Comparison of ENCODE assay signal across 22 mouse cellular contexts in the genomic region with DNA sequence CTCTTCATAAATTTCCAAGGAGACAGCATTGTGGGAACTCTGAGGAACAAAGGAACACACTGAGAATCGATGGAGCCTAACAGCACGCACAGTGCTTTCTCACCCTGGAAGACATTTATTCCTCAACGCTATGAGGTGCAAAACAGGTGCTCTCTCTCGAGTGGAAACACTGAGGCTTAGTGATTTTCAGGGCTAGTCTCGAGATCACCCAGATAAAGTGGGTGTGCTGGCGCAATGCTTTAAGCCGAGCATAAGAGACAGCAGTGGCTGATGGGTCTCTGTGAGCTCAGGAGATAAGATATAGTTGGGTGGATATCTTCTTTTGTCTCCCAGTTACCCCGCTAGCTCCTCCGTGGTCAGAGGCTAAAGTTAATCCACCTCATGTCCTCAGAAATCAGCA. TPM values are rescaled to one million over a fixed set of nuclear protein-coding genes. Genes with fewer than 3 reads are reported as not detected.
A peak's percentile ranks its signal among the peaks of the same experiment; 100 is the strongest.
DNase-seq lines count a peak whose midpoint lies in the region; ATAC-seq and TF ChIP-seq lines count a peak whose summit lies in the region.
"Had no signal": no experiment of that assay in that cellular context is flagged by ENCODE, and none has a peak within 500 bp of the region (broad histone marks: within the 10 kb centered on the region; RNA-seq: fewer than 3 reads in every experiment).

No protein-coding gene starts in this region.

- no peak overlapping the region for H3K4me3 ChIP-seq in gastrocnemius, adult 2 months
- no peak overlapping the region for H3K4me3 ChIP-seq in heart, embryonic 10.5 days
- H3K4me3 ChIP-seq in liver, embryonic 11.5 days (ENCODE audit: low read depth, low read length) = no peak overlapping the region
- H3K4me3 ChIP-seq: forebrain, embryonic 10.5 days; forebrain, embryonic 13.5 days; heart, embryonic 13.5 days; hindbrain, embryonic 10.5 days; hindbrain, embryonic 13.5 days; intestine, embryonic 15.5 days had no signal

- WGBS in heart, embryonic 10.5 days = 50% methylated on average over 9 of the region's 9 CpGs
- WGBS in liver, embryonic 11.5 days = 50% methylated on average over 9 of the region's 9 CpGs

- intact Hi-C loops in gastrocnemius, adult 2 months (cut with DNase I) = loop anchor here (10.0 kb wide), 1 partner anchor 761 kb away; no protein-coding TSS in a partner anchor
- intact Hi-C loops in gastrocnemius, postnatal 36 days (cut with DNase I) = loop anchor here (5.0 kb wide), 1 partner anchor 329 kb away; a partner anchor contains a TSS

- no peak overlapping the region for H3K9ac ChIP-seq in liver, embryonic 11.5 days (ENCODE audit: low read depth, low read length)
- H3K9ac ChIP-seq: forebrain, embryonic 13.5 days; hindbrain, embryonic 13.5 days; intestine, embryonic 15.5 days had no signal

- H3K27ac ChIP-seq in gastrocnemius, adult 2 months = peak overlapping the region; percentile 66; the same call in 1 of the 2 replicates
- H3K27ac ChIP-seq in heart, embryonic 10.5 days = peak overlapping the region; percentile 69; the same call in 1 of the 2 replicates
- peak overlapping the region; percentile 6; the same call in 1 of the 2 replicates for H3K27ac ChIP-seq in liver, embryonic 11.5 days (ENCODE audit: low read depth, low read length)
- H3K27ac ChIP-seq: forebrain, embryonic 10.5 days; forebrain, embryonic 13.5 days; hindbrain, embryonic 13.5 days; intestine, embryonic 15.5 days had no signal

- H3K36me3 ChIP-seq in heart, embryonic 10.5 days = no peaks in the 10 kb centered on the region
- H3K36me3 ChIP-seq in liver, embryonic 11.5 days (ENCODE audit: control insufficient read depth, insufficient read depth, low read length) = no peaks in the 10 kb centered on the region
- H3K36me3 ChIP-seq: forebrain, embryonic 10.5 days; heart, embryonic 13.5 days; hindbrain, embryonic 10.5 days; hindbrain, embryonic 13.5 days; intestine, embryonic 15.5 days had no signal

- H3K4me1 ChIP-seq in heart, embryonic 10.5 days = peaks cover 15% of the 10 kb centered on the region
- peaks cover 5% of the 10 kb centered on the region; the same call in 1 of the 2 replicates for H3K4me1 ChIP-seq in liver, embryonic 11.5 days (replicated peaks; ENCODE audit: control insufficient read depth, insufficient read depth, low read length)
- H3K4me1 ChIP-seq: forebrain, embryonic 13.5 days; hindbrain, embryonic 13.5 days had no signal

- no peak for ATAC-seq in liver, embryonic 11.5 days (replicated peaks; ENCODE audit: low FRiP score)
- ATAC-seq: forebrain, embryonic 13.5 days; forebrain, embryonic 16.5 days; hindbrain, embryonic 16.5 days; Patski had no signal

- H3K9me3 ChIP-seq in heart, embryonic 10.5 days = no peaks in the 10 kb centered on the region
- no peaks in the 10 kb centered on the region for H3K9me3 ChIP-seq in liver, embryonic 11.5 days (ENCODE audit: control insufficient read depth, low read length)
- H3K9me3 ChIP-seq: forebrain, embryonic 10.5 days; forebrain, embryonic 13.5 days; heart, embryonic 13.5 days; intestine, embryonic 15.5 days had no signal

- no peak overlapping the region for H3K4me2 ChIP-seq in liver, embryonic 11.5 days
- H3K4me2 ChIP-seq: forebrain, embryonic 13.5 days; heart, embryonic 13.5 days; hindbrain, embryonic 13.5 days; intestine, embryonic 15.5 days had no signal

- DNase-seq in gastrocnemius, adult 2 months = no peak
- no peak for DNase-seq in gastrocnemius, postnatal 36 days
- peak; percentile 54 for DNase-seq in heart, embryonic 10.5 days (ENCODE audit: low spot score)
- no peak for DNase-seq in heart, postnatal 4 days
- DNase-seq in liver, embryonic 11.5 days (ENCODE audit: low spot score) = no peak
- no peak for DNase-seq in liver
- no peak for DNase-seq in spleen, adult 18-20 months
- DNase-seq in cerebellum, adult 11-12 months = no peak
- DNase-seq: adrenal gland, postnatal 10 days; adrenal gland, postnatal 36 days; cerebellum, adult 18-20 months; cerebellum, adult 9-10 months; cerebellum, postnatal 14 days had no signal

- TF ChIP-seq CTCF in gastrocnemius, adult 2 months (IDR thresholded peaks at IDR 0.05) = no peak

- no peaks in the 10 kb centered on the region for H3K27me3 ChIP-seq in heart, embryonic 10.5 days (ENCODE audit: insufficient read depth, poor library complexity, severe bottlenecking)
- H3K27me3 ChIP-seq in liver, embryonic 11.5 days (replicated peaks; ENCODE audit: control insufficient read depth, insufficient read depth, low read length) = no peaks in the 10 kb centered on the region
- H3K27me3 ChIP-seq: forebrain, embryonic 13.5 days; heart, embryonic 13.5 days; hindbrain, embryonic 13.5 days; intestine, embryonic 15.5 days; Patski had no signal

RNA-seq across cellular contexts. Expression of a gene that starts 19.6 kb away (rescaled TPM):
- 10 to 100 TPM; 23.7 to 29.7 TPM for total RNA-seq in gastrocnemius, adult 2 months (2021)
- 10 to 100 TPM; 19.0 to 21.7 TPM for total RNA-seq in gastrocnemius, postnatal 36 days (2021)
- 77.8 and 82.7 TPM in 2 replicates for polyA plus RNA-seq in heart, embryonic 10.5 days (2016; fragmentation: Nextera tagmentation; extraction: Ambion mirVana)
- total RNA-seq in heart, postnatal 4 days (2021) = 10 to 100 TPM; 37.4 to 41.8 TPM
- polyA plus RNA-seq in liver, embryonic 11.5 days (2014; fragmentation: Nextera tagmentation; extraction: Ambion mirVana) = 71.9 and 76.9 TPM in 2 replicates

RNA-seq across cellular contexts. Expression of a gene that starts 36.6 kb away (rescaled TPM):
- 10 to 100 TPM in 1 of 2 experiments, 1 to 10 TPM in 1; 8.9 to 15.9 TPM for total RNA-seq in gastrocnemius, adult 2 months (2021)
- total RNA-seq in gastrocnemius, postnatal 36 days (2021) = 1 to 10 TPM; 6.8 to 8.2 TPM
- polyA plus RNA-seq in heart, embryonic 10.5 days (2016; fragmentation: Nextera tagmentation; extraction: Ambion mirVana) = 2.8 and 4.7 TPM in 2 replicates
- 1 to 10 TPM; 5.5 TPM for total RNA-seq in heart, postnatal 4 days (2021)
- polyA plus RNA-seq in liver, embryonic 11.5 days (2014; fragmentation: Nextera tagmentation; extraction: Ambion mirVana) = 14.1 and 14.3 TPM in 2 replicates

Comparison
In these comparisons a context has a peak if more than half of its experiments do, and no peak if none do; other contexts are left out.
1. H3K27ac ChIP-seq: peak in every context shown above with its lines; median percentile 69 in heart, embryonic 10.5 days; 66 in gastrocnemius, adult 2 months; 6 in liver, embryonic 11.5 days.